Mouse (Mus musculus) cortical plate, adult 2 months (tissue): ENCODE results near the gene Calhm5.

ENCODE experiments used
- CTCF ChIP-seq: fragments of 200-500 bp; IDR thresholded peaks from 2 replicates; pipeline ENCODE4 v1.5.1; 2011; ENCODE audit warnings: mild to moderate bottlenecking, control low read depth, low read length; ENCODE audit not compliant: insufficient read depth; ENCODE audit errors: extremely low read depth
- POLR2A ChIP-seq: fragments of 200-500 bp; IDR thresholded peaks from 2 replicates; pipeline ENCODE4 v1.6.1; 2011; ENCODE audit warnings: mild to moderate bottlenecking, low read length, control low read depth; ENCODE audit not compliant: insufficient read depth; ENCODE audit errors: extremely low read depth

GRCm38 (mm10) chr10:34095147-34095546 lies 1.2 kb downstream of the Calhm5 start:
- TF ChIP-seq POLR2A (no peak), CTCF (no peak)
